Mouse (Mus musculus): ENCODE measurements at regions not wholly inside any gene's neighbourhood (a gene's known extent, or its start where the extent isn't known, plus 50 kb on each side); places are given as distances from the start of the nearest gene placed in this dataset.

GRCm38 (mm10) chr4:75329511-75330171 lies 51.5 kb upstream of the Dmac1 start:
- peak; percentile 82; the same call in 1 of the 2 replicates for ATAC-seq (ENCODE audit: insufficient number of reproducible peaks, low FRiP score, low TSS enrichment, low read depth)

More at GRCm38 (mm10) chr4:75329511-75330171, 51.5 kb upstream of the Dmac1 start:
- H3K4me2 ChIP-seq (replicated peaks) = no peak overlapping the region
- no peaks in the 10 kb centered on the region for H3K9me3 ChIP-seq (replicated peaks)
- H3K27ac ChIP-seq (replicated peaks) = peak overlapping the region; percentile 81
- H3K4me1 ChIP-seq = peaks cover 7% of the 10 kb centered on the region; the same call in 1 of the 2 replicates
- WGBS = 23% methylated on average over 6 of the region's 6 CpGs
- H3K4me3 ChIP-seq (replicated peaks) = no peak overlapping the region
- H3K27me3 ChIP-seq = no peaks in the 10 kb centered on the region
- no peaks in the 10 kb centered on the region for H3K36me3 ChIP-seq
- no peak overlapping the region for H3K9ac ChIP-seq

Data from embryonic facial prominence, embryonic 15.5 days (tissue).